Mouse (Mus musculus) heart, adult 2 months (tissue): Measurements from ENCODE around the gene Fam53a. TPM values are rescaled to one million over a fixed set of nuclear protein-coding genes. Genes with fewer than 3 reads are reported as not detected.

Experiments used
- DNase-seq, 2 experiments: peaks; one replicate each; pipeline ENCODE4 v3.0.0; 2021
- H3K27ac ChIP-seq: fragments of 200-600 bp; 2 replicates; pipeline ENCODE4 v1.8.1; 2022
- H3K27me3 ChIP-seq: fragments of 200-500 bp; 2 replicates; pipeline ENCODE4 v1.6.1; 2012; ENCODE audit warnings: mild to moderate bottlenecking, low read length, inconsistent platforms, mixed read lengths; ENCODE audit not compliant: control insufficient read depth, insufficient read depth
- H3K36me3 ChIP-seq: fragments of 200-500 bp; 2 replicates; pipeline ENCODE4 v1.6.1; 2012; ENCODE audit warnings: low read length, inconsistent platforms; ENCODE audit not compliant: control insufficient read depth, insufficient read depth
- H3K4me1 ChIP-seq: fragments of 200-500 bp; 2 replicates; pipeline ENCODE4 v1.6.1; 2011; ENCODE audit warnings: low read length; ENCODE audit not compliant: control insufficient read depth, insufficient read depth
- H3K4me3 ChIP-seq: fragments of 200-600 bp; 2 replicates; pipeline ENCODE4 v1.8.1; 2022
- H3K79me2 ChIP-seq: fragments of 200-500 bp; replicated peaks from 2 replicates; pipeline ENCODE4 v1.6.1; 2012; ENCODE audit warnings: mild to moderate bottlenecking, inconsistent platforms, low read length, moderate library complexity, mixed read lengths; ENCODE audit not compliant: control insufficient read depth, insufficient read depth
- H3K9ac ChIP-seq: fragments of 200-500 bp; 2 replicates; pipeline ENCODE4 v1.6.1; 2012; ENCODE audit warnings: low read depth, mild to moderate bottlenecking, control low read depth, inconsistent platforms, low read length, mixed read lengths
- CTCF ChIP-seq: fragments of 200-600 bp; IDR thresholded peaks from 2 replicates; pipeline ENCODE4 v1.8.1; 2022; ENCODE audit warnings: antibody characterized with exemption, mild to moderate bottlenecking, moderate library complexity
- EP300 ChIP-seq: fragments of 200-500 bp; IDR thresholded peaks from 2 replicates; pipeline ENCODE4 v1.6.1; 2011; ENCODE audit warnings: low read depth, low read length, control low read depth; ENCODE audit not compliant: insufficient read depth
- POLR2A ChIP-seq: fragments of 200-500 bp; IDR thresholded peaks from 2 replicates; pipeline ENCODE4 v1.6.1; 2011; ENCODE audit warnings: mild to moderate bottlenecking, low read depth, low read length, control low read depth; ENCODE audit not compliant: insufficient read depth
- WGBS: fragments of 180-500 bp; shearing (Covaris S2); methylation state at CpG from one replicate; pipeline ENCODE4 v1.1.7; 2018; 5-methylcytosine and 5-hydroxymethylcytosine counted together
- intact Hi-C: fragments of 180-260 bp; cut with DNase I; formaldehyde crosslinking; loops from one replicate; pipeline ENCODE4 v1.15.1; 2025
- polyA plus RNA-seq: library from polyadenylated mRNA; depleted of rRNA; stranded (reverse); fragments of >200 nt; gene quantifications from 2 replicates; pipeline ENCODE4 v1.2.3, GENCODE M21; 2012; rRNA removed
- total RNA-seq, 2 experiments: library from RNA; stranded (reverse); gene quantifications; 2 replicates each; pipeline ENCODE4 v1.2.3; 2021

Fam53a gene
- total and polyA plus RNA-seq, 3 experiments: 22.8 to 26.9 (median 26.1) TPM

- H3K27ac ChIP-seq: no peak overlapping the region
- TF ChIP-seq EP300 (no peak), POLR2A (no peak), CTCF (no peak)
- WGBS: 66% methylated on average over 14 of the region's 14 CpGs
Measured at GRCm38 (mm10) chr5:33556277-33556995, 73.0 kb downstream of the Fam53a start.

More at GRCm38 (mm10) chr5:33556277-33556995, 73.0 kb downstream of the Fam53a start:
- DNase-seq: no peak
- H3K9ac ChIP-seq: no peak overlapping the region
- intact Hi-C loops: no loop called here
- H3K4me3 ChIP-seq: no peak overlapping the region
- no peaks in the 10 kb centered on the region for H3K27me3 ChIP-seq
- H3K4me1 ChIP-seq: no peaks in the 10 kb centered on the region
- no peaks in the 10 kb centered on the region for H3K79me2 ChIP-seq
- no peaks in the 10 kb centered on the region for H3K36me3 ChIP-seq

Other genes starting within 250 kb of the Fam53a start
- not detected for gene Nkx1-1, start 195.7 kb downstream of the Fam53a start, total RNA-seq
- not detected in 2 replicates for gene Nkx1-1, start 195.7 kb downstream of the Fam53a start, polyA plus RNA-seq
- 1 to 10 TPM; 1.0 to 1.1 TPM for gene Gm9903, start 290 bp upstream of the Fam53a start, total RNA-seq
- gene Gm9903, start 290 bp upstream of the Fam53a start, polyA plus RNA-seq: 2.1 and 2.5 TPM in 2 replicates
- gene Slbp, start 22.9 kb upstream of the Fam53a start, total RNA-seq: 10 to 100 TPM; 10.6 to 12.7 TPM
- 7.7 and 13.8 TPM in 2 replicates for gene Slbp, start 22.9 kb upstream of the Fam53a start, polyA plus RNA-seq
- 1 to 10 TPM; 1.4 to 3.1 TPM for gene Tacc3, start 28.5 kb upstream of the Fam53a start, total RNA-seq
- 1.8 and 2.6 TPM in 2 replicates for gene Tacc3, start 28.5 kb upstream of the Fam53a start, polyA plus RNA-seq
- 10 to 100 TPM; 19.3 to 21.8 TPM for gene Tmem129, start 28.8 kb upstream of the Fam53a start, total RNA-seq
- 40.1 and 49.0 TPM in 2 replicates for gene Tmem129, start 28.8 kb upstream of the Fam53a start, polyA plus RNA-seq
- gene Fgfr3, start 92.0 kb upstream of the Fam53a start, total RNA-seq: 10 to 100 TPM in 1 of 2 experiments, 1 to 10 TPM in 1; 8.6 to 10.1 TPM
- gene Fgfr3, start 92.0 kb upstream of the Fam53a start, polyA plus RNA-seq: 15.1 and 15.4 TPM in 2 replicates
- gene Letm1, start 153.2 kb upstream of the Fam53a start, total RNA-seq: 100 to 1,000 TPM; 140 to 148 TPM
- gene Letm1, start 153.2 kb upstream of the Fam53a start, polyA plus RNA-seq: 60.2 and 82.8 TPM in 2 replicates
- 10 to 100 TPM; 25.8 to 27.6 TPM for gene Nsd2, start 191.1 kb upstream of the Fam53a start, total RNA-seq
- gene Nsd2, start 191.1 kb upstream of the Fam53a start, polyA plus RNA-seq: 3.0 and 5.7 TPM in 2 replicates